Mouse (Mus musculus): ENCODE measurements at regions not wholly inside any gene's neighbourhood (a gene's known extent, or its start where the extent isn't known, plus 50 kb on each side); places are given as distances from the start of the nearest gene placed in this dataset.

GRCm38 (mm10) chr5:120373426-120373825 lies 58.1 kb upstream of the Lhx5 start:
- TF ChIP-seq CTCF (IDR thresholded peaks at IDR 0.05; ENCODE audit: extremely low read depth, insufficient read length, insufficient replicate concordance, low read depth, low read length) (no peak), POLR2A (IDR thresholded peaks at IDR 0.05; ENCODE audit: low read depth, low read length) (no peak)

Measured in small intestine, adult 2 months (tissue).